Mouse (Mus musculus) CH12F3 (cell line): ENCODE measurements around the gene Zfp810.
"Not testable (repeated sequence)": the region's sequence is repeated elsewhere in the genome, so short reads cannot be mapped to it uniquely, and the experiment has no call there.

Experiments used
- in situ Hi-C: fragments of 300-500 bp; cut with MboI; formaldehyde crosslinking; loops from 2 replicates; pipeline ENCODE4 v1.14.3; 2020; ENCODE audit warnings: low sequenced_read_pairs

The Zfp810 gene

GRCm38 (mm10) chr9:22307156-22307919 lies at the start of gene Zfp810:
Zfp810 (minus strand) TSS chr9:22307648.
- in situ Hi-C loops: no loop called here

DNA sequence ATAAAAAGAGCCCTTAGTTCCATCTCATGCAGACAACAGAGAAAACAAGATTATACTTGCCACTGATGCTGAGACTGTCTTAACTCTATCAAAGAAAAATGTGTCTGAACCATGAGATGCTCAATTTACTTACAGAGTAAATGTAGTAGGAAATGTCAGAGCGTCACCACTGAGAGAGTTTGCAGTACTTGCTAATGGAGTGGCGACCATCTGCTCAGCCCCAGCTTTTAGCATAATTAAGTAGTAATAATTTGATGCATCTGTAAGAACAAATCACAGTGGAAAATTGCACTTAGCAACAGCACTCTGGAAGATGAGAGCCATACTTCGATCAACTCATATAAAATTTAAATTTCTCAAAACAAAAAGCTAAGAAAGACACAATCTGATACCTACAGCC lies 48.5 kb upstream of the Zfp810 start:
- in situ Hi-C loops: no loop called here

- in situ Hi-C loops: no loop called here
Observed at GRCm38 (mm10) chr9:22353901-22354300, 46.5 kb upstream of the Zfp810 start.

- in situ Hi-C loops: no loop called here
Observed at GRCm38 (mm10) chr9:22353465-22353864, 46.0 kb upstream of the Zfp810 start.

DNA sequence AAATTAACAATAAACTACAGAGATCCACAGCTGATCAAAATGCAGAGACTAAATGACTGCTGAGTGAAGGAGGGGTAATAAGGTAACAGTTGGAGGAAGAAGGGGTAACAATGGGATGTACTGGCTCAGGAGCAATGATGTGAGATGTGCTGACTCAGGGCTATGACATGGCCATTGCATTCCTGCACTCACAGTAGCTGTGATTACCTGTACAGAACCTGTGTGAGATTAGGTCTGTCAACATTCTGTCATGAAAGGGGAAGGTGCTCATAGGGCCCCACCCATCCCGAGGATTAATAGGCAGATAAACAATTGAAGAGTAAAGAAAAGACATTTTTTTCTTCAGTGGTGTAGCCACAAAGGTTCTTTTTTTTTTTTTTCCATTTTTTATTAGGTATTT lies 32.9 kb upstream of the Zfp810 start:
- in situ Hi-C loops: no loop called here

GRCm38 (mm10) chr9:22337217-22337616 lies 29.8 kb upstream of the Zfp810 start:
- in situ Hi-C loops: no loop called here

GRCm38 (mm10) chr9:22327475-22328387 lies 20.3 kb upstream of the Zfp810 start:
- in situ Hi-C loops: no loop called here

DNA sequence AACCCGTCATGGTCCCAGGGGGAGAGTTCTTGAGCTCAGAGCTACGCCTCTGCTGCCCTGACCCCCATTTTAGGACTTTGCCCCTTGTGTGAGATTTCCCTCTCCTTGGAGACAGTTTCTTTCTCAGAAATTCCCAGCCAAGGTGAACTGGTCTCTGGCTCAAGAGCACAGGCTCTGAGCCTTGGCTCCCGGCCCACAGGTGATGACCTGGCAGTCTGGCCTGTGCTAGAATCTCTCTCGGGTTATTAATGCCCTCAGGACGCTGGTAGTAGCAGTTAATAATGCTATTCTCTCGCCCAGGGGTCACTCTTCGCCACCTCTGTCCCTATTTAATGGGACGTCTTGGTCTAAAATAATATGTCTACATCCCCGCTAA lies 19.6 kb upstream of the Zfp810 start:
- in situ Hi-C loops: no loop called here

DNA sequence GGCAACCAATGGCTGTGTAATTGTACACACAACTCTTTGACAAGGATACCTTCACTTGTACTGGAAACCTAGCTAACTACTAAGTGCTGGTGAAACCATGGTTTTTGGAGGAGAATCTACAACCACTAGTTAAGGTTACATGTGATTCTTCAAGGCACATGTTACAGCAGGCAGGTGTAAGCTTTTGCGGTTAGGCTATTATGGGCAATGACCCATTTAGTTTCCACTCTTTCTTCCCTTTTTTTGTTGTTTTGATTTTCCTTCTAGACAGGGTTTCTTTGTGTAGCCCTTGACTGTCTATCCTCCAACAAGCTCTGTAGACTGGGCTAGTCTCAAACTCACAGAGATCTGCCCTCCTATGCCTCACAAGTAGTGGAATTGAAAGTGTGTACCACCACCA lies 17.1 kb upstream of the Zfp810 start:
- in situ Hi-C loops: no loop called here

GRCm38 (mm10) chr9:22322381-22323211 lies 15.1 kb upstream of the Zfp810 start:
- in situ Hi-C loops: no loop called here

DNA sequence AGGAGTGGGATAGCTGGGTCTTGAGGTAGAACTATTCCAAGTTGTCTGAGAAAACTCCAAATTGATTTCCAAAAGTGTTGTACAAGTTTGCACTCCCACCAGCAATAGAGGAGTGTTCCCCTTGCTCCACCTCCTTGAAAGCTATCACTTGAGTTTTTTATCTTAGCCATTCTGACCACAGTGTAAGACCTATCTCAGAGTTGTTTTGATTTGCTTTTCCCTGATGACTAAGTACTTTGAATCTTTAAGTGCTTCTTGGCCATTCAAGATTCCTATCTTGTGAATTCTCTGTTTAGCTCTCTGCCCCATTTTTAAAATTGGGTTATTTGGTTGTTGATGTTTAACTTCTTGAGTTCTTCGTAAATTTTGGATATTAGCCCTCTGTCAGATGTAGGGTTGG lies 11.7 kb upstream of the Zfp810 start:
- in situ Hi-C loops: no loop called here

- in situ Hi-C loops: not testable (repeated sequence)
Observed at GRCm38 (mm10) chr9:22316047-22316446, 8.6 kb upstream of the Zfp810 start.

GRCm38 (mm10) chr9:22314066-22314465 lies 6.6 kb upstream of the Zfp810 start:
- in situ Hi-C loops: no loop called here

DNA sequence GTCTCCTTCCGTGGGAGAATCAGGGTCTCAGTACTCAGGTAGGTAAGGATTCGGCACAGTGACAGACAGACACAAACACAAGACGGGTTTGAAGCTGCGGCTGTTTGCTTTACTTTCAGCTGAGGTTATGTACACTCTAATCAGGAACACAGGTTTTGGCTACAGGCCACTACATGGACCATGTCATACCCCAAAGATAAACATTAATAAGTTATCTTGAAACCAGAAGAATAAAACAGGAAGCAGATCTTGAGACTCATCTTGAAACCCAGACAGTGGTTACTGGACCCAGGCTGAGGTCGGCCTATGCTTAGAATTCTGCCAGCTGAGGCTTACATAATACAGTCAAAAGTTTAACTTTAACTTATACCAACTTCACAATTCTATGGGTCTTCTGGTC lies 5.8 kb upstream of the Zfp810 start:
- in situ Hi-C loops: no loop called here

GRCm38 (mm10) chr9:22309651-22310050 lies 2.2 kb upstream of the Zfp810 start:
- in situ Hi-C loops: no loop called here

DNA sequence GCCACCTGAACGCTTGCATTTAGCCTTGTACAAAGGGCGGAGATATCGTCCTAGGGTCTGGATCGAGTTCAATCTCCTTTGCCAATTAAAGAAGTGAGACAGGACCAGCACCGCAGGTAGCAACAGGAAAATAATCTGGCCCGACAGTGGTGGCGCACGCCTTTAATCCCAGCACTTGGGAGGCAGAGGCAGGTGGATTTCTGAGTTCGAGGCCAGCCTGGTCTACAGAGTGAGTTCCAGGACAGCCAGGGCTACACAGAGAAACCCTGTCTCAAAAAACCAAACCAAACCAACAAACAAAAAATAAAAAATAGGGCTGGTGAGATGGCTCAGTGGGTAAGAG lies 443 bp upstream of the Zfp810 start:
- in situ Hi-C loops: not testable (repeated sequence)

GRCm38 (mm10) chr9:22306726-22307125 lies 722 bp downstream of the Zfp810 start:
- in situ Hi-C loops: no loop called here

- in situ Hi-C loops: no loop called here
Observed at GRCm38 (mm10) chr9:22302199-22302598, 5.2 kb downstream of the Zfp810 start.

DNA sequence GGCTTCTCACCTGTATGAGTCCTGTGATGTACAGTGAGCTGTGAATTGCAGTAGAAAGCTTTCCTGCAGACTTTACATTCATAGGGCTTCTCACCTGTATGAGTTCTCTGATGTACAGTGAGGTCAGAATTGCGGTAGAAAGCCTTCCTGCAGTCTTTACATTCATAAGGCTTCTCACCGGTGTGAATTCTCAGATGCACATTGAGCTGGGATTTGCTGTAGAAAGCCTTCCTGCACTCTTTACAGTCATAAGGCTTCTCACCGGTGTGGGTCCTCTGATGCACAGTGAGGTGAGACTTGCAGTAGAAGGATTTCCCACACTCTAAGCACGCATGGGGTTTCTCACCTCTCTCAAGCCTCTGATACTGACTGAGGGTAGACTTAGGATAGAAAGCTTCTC lies 28.7 kb downstream of the Zfp810 start:
- in situ Hi-C loops: no loop called here

DNA sequence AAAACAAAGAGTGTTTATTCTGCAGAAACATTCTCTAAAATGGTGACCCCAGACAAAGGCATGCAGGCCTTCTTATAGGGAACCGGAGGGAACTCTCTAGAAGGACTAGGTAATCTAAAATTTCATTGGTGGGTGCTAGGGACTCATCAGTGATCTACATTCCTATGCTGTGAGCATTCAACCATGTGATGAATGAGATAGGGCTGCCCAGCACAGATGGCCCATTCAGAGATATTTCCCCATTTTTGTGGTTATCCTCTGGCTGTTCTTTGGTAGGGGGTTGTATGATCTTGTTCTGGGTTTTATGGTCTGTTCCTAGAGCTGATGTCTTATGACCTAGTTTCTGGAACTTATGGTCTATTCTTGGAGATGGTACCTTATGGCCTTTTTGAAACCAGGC lies 38.6 kb downstream of the Zfp810 start:
- in situ Hi-C loops: no loop called here

DNA sequence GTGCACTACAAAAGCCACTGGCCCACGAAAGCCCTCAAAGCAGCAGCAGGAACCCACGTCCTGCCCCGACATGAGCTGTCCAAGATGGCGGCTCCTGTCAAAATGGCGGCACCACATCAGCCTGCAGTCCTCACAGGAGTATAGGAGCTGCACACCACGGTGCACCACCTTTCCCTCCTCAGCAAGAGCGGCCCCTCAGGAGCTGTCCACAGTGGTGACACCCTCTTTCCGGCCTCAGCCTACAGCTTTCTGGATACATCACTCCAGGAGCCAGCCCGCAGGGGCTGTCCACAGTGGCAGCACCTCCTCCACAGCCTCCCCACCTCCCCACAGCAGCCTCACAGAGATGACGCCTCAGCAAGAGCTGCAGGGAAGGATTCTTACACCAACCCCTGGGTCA lies 44.8 kb downstream of the Zfp810 start:
- in situ Hi-C loops: no loop called here
